Mouse (Mus musculus) neutrophil, adult 5-6 weeks (primary cell): ENCODE measurements at regions not wholly inside any gene's neighbourhood (a gene's known extent, or its start where the extent isn't known, plus 50 kb on each side); places are given as distances from the start of the nearest gene placed in this dataset.

Source experiments
- ATAC-seq: fragments of 151-379, 151-347 bp; 2 replicates; pipeline ENCODE4 v1.8.0; 2017; ENCODE audit warnings: mild to moderate bottlenecking, moderate TSS enrichment; ENCODE audit not compliant: insufficient number of reproducible peaks, poor library complexity, low FRiP score, severe bottlenecking; ENCODE audit errors: extremely low read depth

- no peak for ATAC-seq
These were observed 271.4 kb upstream of the Rnaseh2b start for GRCm38 (mm10) chr14:62020996-62021395.

- no peak for ATAC-seq
These were observed 270.2 kb upstream of the Rnaseh2b start for GRCm38 (mm10) chr14:62022193-62022592.

GRCm38 (mm10) chr14:62023022-62023421 lies 269.4 kb upstream of the Rnaseh2b start:
- no peak for ATAC-seq

- ATAC-seq: no peak
These were observed 264.6 kb upstream of the Rnaseh2b start for GRCm38 (mm10) chr14:62027751-62028279.

- no peak for ATAC-seq
These were observed 262.3 kb upstream of the Rnaseh2b start for GRCm38 (mm10) chr14:62030059-62030458.

GRCm38 (mm10) chr14:62033661-62034060 lies 258.7 kb upstream of the Rnaseh2b start:
- ATAC-seq: no peak

GRCm38 (mm10) chr14:62034664-62035063 lies 257.7 kb upstream of the Rnaseh2b start:
- ATAC-seq: no peak

GRCm38 (mm10) chr14:62035416-62035815 lies 257.0 kb upstream of the Rnaseh2b start:
- no peak for ATAC-seq

GRCm38 (mm10) chr14:62037514-62037913 lies 254.9 kb upstream of the Rnaseh2b start:
- ATAC-seq: no peak

GRCm38 (mm10) chr14:62037917-62038316 lies 254.5 kb upstream of the Rnaseh2b start:
- no peak for ATAC-seq

GRCm38 (mm10) chr14:62042305-62043116 lies 249.9 kb upstream of the Rnaseh2b start:
- ATAC-seq: 0 out of 2 replicates have a peak, but pooled peaks have one; percentile 16

- no peak for ATAC-seq
These were observed 249.3 kb upstream of the Rnaseh2b start for GRCm38 (mm10) chr14:62043117-62043422.

- ATAC-seq: no peak
These were observed 241.4 kb upstream of the Rnaseh2b start for GRCm38 (mm10) chr14:62050941-62051340.

- ATAC-seq: no peak
These were observed 240.5 kb upstream of the Rnaseh2b start for GRCm38 (mm10) chr14:62051923-62052322.

GRCm38 (mm10) chr14:62053004-62053403 lies 239.4 kb upstream of the Rnaseh2b start:
- ATAC-seq: no peak

GRCm38 (mm10) chr14:62057096-62057495 lies 235.3 kb upstream of the Rnaseh2b start:
- ATAC-seq: no peak

- ATAC-seq: no peak
These were observed 234.3 kb upstream of the Rnaseh2b start for GRCm38 (mm10) chr14:62058100-62058499.

- ATAC-seq: no peak
These were observed 221.2 kb upstream of the Rnaseh2b start for GRCm38 (mm10) chr14:62071140-62071539.

- ATAC-seq: no peak
These were observed 208.3 kb upstream of the Rnaseh2b start for GRCm38 (mm10) chr14:62084047-62084446.

GRCm38 (mm10) chr14:62088174-62088573 lies 204.2 kb upstream of the Rnaseh2b start:
- no peak for ATAC-seq

- no peak for ATAC-seq
These were observed 174.9 kb upstream of the Rnaseh2b start for GRCm38 (mm10) chr14:62117532-62117931.
